Mouse (Mus musculus) MEL (cell line): ENCODE measurements around the gene Myom1.

Experiments used
- BHLHE40 ChIP-seq: IDR thresholded peaks from 2 replicates; pipeline ENCODE4 v1.6.1; 2012; ENCODE audit warnings: low read depth, mild to moderate bottlenecking, inconsistent platforms, low read length, improper control_type of control experiment, borderline replicate concordance
- CTCF ChIP-seq, 3 experiments: IDR thresholded peaks in 2 of 3; conservative IDR thresholded peaks in 1 of 3; 2 replicates each; pipeline ENCODE4 v1.5.1; 2011 to 2012; ENCODE audit warnings: low read length in 3 of 3, low read depth in 2 of 3, mild to moderate bottlenecking in 2 of 3, improper control_type of control experiment in 1 of 3, inconsistent platforms in 1 of 3, mixed read lengths in 1 of 3, moderate library complexity in 1 of 3; ENCODE audit not compliant: control insufficient read depth in 1 of 3, insufficient read depth in 1 of 3, poor library complexity in 1 of 3, severe bottlenecking in 1 of 3
- ELF1 ChIP-seq: IDR thresholded peaks from 2 replicates; pipeline ENCODE4 v1.6.1; 2014; ENCODE audit warnings: low read depth, mild to moderate bottlenecking, inconsistent platforms, low read length, improper control_type of control experiment, moderate library complexity
- EP300 ChIP-seq, 2 experiments: IDR thresholded peaks; 2 replicates each; pipeline ENCODE4 v1.6.1; 2011; ENCODE audit warnings: improper control_type of control experiment in 2 of 2, low read length in 2 of 2, low read depth in 1 of 2, mild to moderate bottlenecking in 1 of 2
- GATA1 ChIP-seq: IDR thresholded peaks from 2 replicates; pipeline ENCODE4 v1.6.1; 2011; ENCODE audit warnings: low read depth, low read length, improper control_type of control experiment
- MXI1 ChIP-seq: IDR thresholded peaks from 2 replicates; pipeline ENCODE4 v1.6.1; 2011; ENCODE audit warnings: mild to moderate bottlenecking, low read depth, low read length, improper control_type of control experiment
- MYB ChIP-seq: IDR thresholded peaks from 2 replicates; pipeline ENCODE4 v1.6.1; 2011; ENCODE audit warnings: mild to moderate bottlenecking, low read depth, low read length, improper control_type of control experiment
- POLR2A ChIP-seq, 2 experiments: IDR thresholded peaks; 2 replicates each; pipeline ENCODE4 v1.6.1; 2011 to 2012; ENCODE audit warnings: low read length in 2 of 2, mild to moderate bottlenecking in 2 of 2, control low read depth in 1 of 2, improper control_type of control experiment in 1 of 2, low read depth in 1 of 2, moderate library complexity in 1 of 2; ENCODE audit not compliant: control insufficient read depth in 1 of 2, insufficient read depth in 1 of 2, poor library complexity in 1 of 2
- RCOR1 ChIP-seq: IDR thresholded peaks from 2 replicates; pipeline ENCODE4 v1.6.1; 2012; ENCODE audit warnings: low read depth, mild to moderate bottlenecking, inconsistent platforms, low read length, improper control_type of control experiment
- SIN3A ChIP-seq: IDR thresholded peaks from 2 replicates; pipeline ENCODE4 v1.6.1; 2012; ENCODE audit warnings: low read length, improper control_type of control experiment, inconsistent platforms
- ZC3H11A ChIP-seq: IDR thresholded peaks from 2 replicates; pipeline ENCODE4 v1.6.1; 2012; ENCODE audit warnings: low read depth, mild to moderate bottlenecking, inconsistent platforms, low read length, improper control_type of control experiment

DNA sequence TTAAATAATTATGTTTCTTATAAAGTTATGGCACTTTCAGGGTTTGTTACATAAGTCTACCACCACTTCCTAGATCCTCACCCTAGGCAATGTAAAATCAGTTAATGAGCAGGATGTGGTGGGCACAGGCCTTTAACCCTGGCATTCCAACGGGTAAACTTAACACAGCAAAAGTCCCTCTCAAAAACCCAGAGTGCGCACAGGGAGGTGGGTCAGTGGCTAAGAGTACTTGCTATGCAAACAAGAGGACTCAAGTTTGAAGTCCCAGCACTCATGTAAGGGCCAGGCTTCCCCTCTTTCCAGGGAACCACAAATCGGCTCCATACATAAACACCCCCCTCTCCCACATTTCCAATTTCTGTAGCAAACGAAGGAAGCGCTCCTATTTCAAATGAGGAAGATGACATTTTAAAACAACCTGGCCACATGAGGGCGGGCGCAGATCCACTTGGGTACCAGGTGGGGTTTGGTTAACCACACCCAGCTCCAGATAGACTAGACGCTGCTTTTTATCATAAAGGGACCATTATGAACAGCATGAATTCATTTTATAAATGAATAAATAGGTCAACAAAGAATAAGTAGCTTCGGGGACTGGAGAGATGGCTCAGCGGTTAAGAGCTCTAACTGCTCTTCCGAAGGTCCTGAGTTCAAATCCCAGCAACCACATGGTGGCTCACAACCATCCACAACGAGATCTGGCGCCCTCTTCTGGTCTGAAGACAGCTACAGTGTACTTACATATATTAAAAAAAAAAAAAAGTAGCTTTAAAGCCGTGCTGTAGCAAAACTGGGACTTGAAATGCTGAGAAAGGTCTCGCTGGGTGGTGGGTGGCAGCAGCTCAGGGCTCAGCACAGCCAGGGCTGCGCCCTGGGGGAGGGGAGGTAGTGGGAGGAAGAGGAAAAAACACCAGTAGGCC lies 10.5 kb upstream of the Myom1 start:
- TF ChIP-seq EP300 (IDR thresholded peaks at IDR 0.05; ENCODE audit: low read depth in 1 of 2, low read length in 2 of 2) (no peak), CTCF (IDR thresholded peaks at IDR 0.05 in 2 of 3, conservative IDR thresholded peaks at IDR 0.05 in 1 of 3; ENCODE audit: control insufficient read depth in 1 of 3, insufficient read depth in 1 of 3, low read depth in 2 of 3, low read length in 3 of 3, poor library complexity in 1 of 3, severe bottlenecking in 1 of 3) (peak in 2 of 3 experiments; percentile 18 to 29; a peak in 3 of 6 replicates), GATA1 (no peak), POLR2A (IDR thresholded peaks at IDR 0.05; ENCODE audit: control insufficient read depth in 1 of 2, insufficient read depth in 1 of 2, low read depth in 1 of 2, low read length in 2 of 2, poor library complexity in 1 of 2) (no peak), SIN3A (no peak), MYB (no peak), RCOR1 (no peak), MXI1 (no peak), ELF1 (no peak), BHLHE40 (no peak), ZC3H11A (no peak)
